Mouse (Mus musculus) 416B (cell line): ENCODE measurements around the gene Jade2.

ENCODE experiments used
- DNase-seq: peaks from one replicate; pipeline ENCODE4 v3.0.0; 2011; ENCODE audit warnings: low read depth

Jade2 gene

DNA sequence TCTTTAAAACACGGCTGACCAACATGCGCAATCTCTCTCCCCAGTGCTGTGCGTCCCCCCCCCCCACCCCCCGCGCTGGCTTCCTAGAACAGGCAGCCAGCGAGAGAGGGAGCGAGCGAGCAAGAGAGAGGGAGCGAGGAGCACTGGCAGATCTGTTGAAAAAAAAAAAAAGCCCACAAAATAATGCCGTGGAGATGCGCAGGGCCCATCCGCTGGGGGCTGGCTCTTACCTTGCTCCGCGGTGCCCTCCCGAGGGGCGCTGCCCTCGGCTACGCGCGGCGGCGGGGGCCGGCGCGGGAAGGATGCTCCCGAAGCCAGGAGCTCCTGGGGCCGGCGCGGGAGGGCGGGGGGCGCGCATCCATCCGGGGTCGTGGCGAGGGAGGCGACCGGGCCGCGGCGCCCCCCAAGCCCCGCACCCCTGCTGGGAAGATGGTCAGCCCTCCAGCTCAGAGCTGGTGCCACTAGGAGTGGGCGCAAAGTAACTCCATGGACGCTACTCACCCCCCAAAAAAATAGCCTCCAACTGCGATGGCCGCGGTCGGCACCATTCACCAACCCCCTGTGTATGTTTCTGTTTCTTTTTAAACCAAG, at the start of gene Jade2:
TSS of gene Jade2 (minus strand) at position 573 of the 591 bp plus-strand sequence.
- DNase-seq, result peak; percentile 79

DNA sequence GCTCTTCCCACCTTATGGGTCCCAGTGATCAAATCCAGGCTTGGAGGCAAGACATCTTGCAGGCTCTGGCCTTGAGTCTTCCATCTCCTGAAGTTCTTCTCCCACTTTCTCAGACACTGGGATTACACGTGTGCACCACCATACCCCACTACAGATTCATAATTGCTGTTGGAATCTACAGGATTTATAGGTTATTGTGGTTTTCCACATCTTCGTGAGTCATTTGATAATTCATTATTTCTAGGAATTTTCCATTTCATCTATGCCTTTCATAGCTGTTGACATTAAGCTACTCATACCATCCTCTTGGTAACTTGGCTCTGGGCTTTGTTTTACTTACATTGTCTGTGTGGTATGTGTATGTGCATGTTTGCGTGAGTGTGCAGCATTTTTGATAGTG, 46.8 kb upstream of the Jade2 start:
- DNase-seq, result no peak

DNA sequence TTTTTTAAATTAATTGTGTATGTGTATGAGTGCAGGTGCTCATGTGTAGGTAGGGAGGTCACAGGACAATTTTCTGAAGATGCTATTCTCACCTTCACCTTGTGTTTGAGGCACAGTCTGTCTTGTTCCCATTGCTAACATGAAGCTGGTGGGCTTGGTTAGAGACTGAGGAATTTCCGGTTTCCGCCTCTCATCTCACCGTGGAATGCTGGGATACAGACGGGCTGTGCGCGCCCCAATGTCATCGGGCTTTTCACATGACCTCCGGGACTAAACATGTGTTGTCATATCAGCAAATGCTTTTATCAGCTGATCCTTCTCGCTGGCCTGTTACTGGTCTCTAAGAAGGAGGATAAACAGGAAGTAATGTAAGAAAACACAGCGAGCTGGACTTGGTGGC, 42.2 kb upstream of the Jade2 start:
- DNase-seq, result no peak

DNA sequence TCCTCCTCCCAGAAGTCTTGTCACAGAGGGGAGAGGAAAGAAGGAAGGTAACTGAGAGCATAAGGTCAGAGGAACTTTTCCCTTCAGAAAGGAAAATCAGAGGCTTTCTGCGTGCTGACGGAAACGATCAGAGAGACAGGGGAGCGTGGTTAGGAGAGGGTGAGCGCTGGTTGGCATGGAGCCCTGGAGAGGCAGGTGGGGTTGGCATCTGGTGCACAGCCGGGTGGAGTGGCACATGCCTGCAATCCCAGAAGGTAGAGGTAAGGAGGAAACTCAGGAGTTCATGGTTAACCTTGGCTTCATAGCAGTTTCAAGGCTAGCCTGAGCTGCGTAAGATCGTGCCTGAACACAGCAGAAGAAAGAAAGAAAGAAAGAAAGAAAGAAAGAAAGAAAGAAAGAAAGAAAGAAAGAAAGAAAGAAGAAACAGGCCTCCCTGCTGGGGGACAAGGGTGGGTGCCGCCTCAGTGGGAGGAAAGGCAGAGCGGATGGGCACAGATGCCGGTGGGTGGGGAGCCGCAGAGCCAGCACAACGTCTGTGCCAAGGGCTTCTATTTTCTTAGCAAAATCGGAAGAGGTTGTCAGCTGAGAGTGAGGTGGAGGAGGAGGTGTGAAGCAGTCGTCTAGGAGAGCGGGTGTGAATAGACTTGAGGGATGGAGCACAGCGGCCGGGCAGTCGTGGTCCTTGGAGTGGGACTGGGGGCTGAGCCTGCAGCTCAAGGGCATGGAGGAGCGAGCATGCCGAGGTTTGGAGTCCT, 41.0 kb upstream of the Jade2 start:
- DNase-seq, result no peak

DNA sequence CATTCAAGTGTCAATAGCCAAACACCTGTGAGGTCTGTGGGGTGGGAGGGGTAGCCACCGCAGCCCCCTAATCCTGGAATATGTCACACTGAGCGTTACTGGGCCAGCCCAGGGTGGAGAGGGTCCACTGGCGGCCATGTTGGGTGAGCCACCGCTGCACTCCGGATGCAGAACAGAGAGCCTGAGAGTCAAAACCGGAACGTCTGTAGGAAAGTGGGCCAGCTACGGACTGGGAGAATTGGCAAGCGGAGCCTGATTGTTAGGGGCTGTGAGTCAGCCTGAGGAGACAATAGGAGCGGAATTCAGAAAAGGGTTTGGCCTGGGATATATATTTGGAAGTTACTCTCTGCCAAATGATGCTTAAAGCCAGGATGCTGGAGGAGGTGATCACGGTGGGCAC, 39.9 kb upstream of the Jade2 start:
- no peak for DNase-seq

DNA sequence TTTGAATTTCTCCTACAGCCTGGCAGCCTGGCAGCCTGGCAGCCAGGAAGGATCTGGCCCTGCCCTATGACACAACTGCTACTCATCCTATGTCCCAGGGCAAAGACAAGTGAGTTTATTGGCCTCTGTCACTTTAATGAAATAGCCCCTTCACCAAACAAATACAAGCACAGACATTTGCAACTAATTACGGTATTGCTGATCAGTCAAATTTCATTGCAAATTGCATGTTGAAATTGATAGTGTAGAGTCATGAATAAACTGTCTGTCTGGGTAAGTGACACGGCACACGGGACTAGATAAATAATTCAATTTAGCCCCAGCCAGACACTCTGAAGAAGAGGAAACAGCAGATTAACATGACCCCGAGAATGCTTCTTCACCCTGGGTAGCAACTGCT, 38.6 kb upstream of the Jade2 start:
- no peak for DNase-seq

DNA sequence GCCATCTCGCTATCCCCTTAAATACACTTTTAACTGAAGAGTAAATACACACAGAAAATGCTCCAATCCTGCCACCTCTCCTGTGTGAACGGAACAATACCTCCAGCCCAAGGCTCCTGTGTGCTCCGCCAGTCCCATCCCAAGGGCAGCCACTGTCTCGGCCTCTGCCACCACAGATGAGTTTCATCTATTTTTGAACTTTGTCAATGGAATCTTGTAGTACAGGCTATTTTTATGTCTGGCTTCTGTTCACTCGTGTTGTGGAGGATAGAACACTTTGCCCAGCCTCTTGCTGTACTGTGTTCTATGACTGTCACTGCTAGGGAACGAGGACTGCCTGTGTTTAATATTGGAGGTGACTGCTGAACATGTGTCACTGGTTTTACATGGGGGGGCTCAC, 28.2 kb upstream of the Jade2 start:
- DNase-seq, result no peak

DNA sequence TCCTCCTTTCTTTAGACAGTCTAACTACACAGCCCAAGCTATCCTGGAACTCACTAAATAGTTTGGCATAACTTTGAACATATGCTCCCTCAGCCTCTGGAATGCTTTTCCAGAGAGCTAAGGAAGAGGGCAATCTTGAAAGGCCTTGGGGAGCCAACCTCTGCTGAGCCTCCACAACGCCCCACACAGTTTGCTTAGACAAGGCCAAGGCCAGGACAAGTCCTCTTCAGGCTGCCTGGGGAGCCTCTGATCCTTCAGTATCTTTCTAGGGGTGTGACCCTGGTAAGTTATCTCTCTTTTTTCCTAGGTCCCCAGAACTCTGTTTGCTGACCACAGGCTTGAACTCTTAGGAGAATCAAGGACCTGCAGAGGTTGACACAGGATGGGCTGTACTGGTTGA, 26.6 kb upstream of the Jade2 start:
- no peak for DNase-seq

DNA sequence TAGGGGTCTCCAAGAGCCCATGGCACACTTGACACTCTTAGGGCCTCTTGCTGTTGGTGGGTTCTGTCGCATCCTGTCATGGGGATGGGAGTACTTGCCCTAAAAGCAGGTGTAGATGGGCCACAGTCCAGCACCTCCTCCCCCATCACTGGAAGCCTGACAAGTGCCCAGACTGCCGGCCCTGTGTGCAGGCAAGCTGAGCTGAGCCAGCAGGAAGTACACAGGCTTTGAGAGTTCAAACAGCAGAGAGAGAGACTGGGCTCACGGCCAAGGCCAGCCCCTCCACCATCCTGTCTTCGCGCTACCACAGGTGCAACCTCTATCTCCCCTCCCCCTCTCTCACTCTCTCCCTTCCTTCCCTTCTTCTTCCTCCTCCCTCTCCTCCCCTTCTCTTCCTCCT, 26.2 kb upstream of the Jade2 start:
- DNase-seq, result peak; percentile 85

DNA sequence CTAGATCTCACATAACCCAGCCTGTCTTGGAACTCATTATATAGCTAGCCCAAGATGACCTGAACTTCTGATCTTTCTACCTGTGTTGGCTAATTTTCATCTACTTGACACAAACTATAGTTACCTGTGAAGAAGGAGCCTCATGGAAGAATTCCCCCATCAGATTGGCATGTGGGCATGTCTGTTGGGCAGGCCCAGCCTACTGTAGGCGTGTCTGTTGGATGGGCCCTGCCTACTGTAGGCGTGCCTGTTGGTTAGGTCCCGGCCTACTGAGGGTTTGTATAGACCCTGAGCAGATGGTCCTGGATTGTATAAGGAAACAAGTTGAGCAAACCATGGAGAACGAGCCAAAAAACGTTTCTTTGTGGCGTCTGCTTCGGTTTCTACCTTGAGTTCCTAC, 24.3 kb upstream of the Jade2 start:
- peak; percentile 95 for DNase-seq

DNA sequence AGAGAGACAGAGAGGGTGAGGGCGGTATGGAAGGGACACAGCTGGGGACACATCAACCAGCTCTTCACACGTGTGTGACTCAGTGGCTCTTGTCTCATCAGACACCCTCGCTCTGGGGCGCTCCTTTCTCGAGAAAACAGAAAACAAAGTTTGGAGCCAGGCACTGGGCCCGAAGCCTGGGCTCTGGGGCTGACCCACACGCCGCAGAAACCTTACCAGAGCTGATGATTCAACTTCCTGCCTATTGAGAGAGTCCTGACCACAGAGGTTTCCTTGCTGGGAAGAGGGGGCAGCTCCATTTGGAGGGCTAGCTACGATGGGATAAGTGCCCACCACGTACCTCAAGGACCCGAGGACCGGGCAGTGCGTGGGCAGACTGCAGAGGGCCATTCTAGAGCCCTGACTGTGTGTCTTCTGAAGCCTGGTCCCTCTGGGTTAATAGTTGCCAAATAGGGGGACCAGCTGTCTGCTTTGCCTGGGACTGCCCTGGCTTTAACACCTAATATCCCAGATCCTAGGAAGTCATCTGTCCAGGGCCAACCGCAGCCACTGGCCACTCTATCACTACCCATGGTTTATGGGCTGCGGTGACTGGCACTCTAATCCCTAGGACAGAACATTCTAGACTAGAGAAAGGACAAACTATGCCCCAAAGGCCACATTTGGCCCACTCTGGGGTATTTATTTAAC, 23.7 kb upstream of the Jade2 start:
- peak; percentile 95 for DNase-seq

DNA sequence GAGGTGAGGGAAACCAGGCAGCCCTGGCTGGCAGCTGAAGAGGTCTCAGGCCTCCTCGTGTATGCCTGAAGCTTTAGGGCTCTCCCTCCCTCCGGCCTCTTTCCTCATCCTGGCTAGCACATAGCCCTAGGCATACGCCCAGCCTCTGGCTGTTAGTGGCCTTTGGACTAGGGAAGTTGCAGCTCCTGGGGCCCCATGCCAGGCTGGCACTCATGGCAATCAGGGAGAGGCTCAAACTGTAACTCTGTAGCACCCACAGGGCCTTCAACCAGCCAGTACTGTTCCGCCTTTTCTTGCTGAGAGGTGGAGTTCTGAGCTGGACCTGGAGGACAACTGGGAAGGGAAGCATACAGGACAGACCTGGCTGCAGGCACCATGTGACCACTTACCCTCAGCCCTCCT, 19.5 kb upstream of the Jade2 start:
- DNase-seq, result no peak

DNA sequence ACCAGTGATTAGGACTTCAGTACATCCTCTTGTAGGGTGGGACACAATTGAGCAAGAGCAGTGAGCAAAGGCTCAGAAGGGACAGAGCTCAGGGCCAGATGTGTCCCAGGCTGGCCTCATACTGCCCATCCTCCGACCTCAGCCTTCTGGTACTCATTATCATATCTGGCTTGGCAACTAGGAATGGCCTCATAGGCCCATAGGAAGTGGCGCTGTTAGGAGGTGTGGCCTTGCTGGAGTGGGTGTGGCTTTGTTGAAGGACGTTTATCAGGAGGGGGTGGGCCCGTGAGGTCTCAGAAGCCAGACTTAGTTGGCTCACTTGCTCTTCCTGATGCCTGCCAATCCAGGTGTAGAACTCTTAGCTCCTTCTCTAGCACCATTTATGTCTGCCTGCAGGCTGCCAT, 18.3 kb upstream of the Jade2 start:
- peak; percentile 90 for DNase-seq

DNA sequence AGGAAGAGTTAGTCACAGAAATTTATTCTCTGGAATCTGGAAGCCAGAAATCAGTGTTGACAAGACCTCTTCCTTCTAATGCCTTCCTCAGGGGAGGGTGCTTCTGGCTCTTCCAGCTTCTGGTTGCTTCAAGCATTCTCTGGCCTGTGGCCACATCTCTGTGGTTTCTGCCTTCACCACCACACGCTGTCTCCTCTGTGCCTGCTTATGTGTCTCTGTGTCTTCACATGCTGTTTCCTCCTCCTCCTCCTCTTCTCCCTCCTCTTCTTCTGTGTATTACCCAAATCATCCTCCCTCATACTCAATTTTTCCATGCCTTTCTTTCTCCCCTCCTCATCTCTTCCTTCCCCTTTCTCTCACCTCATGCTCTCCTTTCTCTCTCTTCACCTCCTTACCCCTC, 17.6 kb upstream of the Jade2 start:
- peak; percentile 96 for DNase-seq

DNA sequence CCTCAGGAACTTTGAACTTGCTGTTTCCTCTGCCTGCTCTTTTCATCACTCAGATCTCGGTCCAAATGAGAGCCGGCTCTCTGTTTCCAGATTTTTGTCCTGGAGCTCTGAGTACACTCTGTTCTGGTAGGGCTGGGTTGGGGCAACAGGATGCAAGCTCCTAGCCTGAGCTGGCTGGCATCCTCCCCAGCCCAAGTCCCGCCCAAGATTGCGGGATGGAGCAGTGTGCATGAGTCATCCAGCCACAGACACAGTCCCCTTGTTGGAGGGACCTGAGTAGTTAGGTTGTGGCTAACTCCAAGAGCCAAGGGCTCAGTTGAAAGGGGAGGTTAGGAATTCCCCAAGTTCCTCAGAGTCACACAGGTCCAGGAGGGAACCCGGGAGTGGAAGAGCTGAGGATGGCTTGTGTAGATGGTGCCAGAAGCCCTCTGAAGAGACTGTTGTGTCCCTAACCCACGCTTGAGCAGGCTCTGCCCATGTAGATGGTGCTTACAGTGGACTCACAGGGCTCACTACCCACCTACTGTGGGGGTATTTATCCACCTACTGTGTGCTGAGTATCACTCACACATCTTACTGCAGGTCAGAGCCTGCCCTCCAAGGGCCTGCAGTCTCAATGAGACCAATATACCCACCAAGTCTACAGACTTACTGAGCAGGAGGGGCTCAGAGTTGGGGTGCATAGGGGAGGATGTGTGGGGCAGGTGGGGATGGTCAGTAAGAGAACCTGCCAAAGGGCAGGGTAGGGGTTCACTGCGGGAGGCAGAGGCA, 17.0 kb upstream of the Jade2 start:
- peak; percentile 93 for DNase-seq

DNA sequence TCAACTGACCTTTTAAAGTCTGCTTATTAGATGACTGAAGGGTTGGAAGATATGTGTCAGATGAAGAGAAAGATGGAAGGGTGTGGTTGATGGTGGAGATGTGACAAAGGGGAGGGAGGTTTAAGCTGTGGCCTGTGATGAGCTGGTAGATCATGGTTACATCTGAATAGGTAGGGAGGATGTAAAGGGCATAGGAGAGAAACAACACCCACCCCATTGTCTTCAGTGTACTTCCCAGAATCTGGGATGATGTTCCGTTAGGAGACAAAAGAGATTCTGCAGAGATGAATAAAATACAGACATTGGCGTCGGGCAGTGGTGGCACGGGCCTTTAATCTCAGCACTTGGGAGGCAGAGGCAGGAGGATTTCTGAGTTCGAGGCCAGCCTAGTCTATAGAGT, 15.7 kb upstream of the Jade2 start:
- no peak for DNase-seq

DNA sequence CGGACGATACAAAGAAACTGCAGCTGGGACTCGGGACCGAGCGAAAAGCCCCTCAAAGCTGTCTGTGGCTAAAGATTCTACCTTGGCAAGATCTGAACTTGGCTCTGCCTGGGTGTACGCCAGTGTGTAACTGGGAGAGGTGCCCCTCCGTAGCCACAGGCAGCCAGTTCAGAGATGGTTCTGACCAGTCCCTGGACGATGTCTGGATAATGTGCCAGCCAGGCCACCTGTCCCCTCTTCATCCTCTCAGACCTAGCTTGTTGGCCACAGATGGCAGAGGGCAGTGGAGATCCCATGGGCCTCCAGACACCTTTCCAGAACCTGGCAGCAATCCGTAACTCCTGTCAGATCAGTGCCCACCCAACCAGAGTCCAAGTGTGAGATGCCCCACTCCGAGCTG, 9.8 kb upstream of the Jade2 start:
- no peak for DNase-seq

DNA sequence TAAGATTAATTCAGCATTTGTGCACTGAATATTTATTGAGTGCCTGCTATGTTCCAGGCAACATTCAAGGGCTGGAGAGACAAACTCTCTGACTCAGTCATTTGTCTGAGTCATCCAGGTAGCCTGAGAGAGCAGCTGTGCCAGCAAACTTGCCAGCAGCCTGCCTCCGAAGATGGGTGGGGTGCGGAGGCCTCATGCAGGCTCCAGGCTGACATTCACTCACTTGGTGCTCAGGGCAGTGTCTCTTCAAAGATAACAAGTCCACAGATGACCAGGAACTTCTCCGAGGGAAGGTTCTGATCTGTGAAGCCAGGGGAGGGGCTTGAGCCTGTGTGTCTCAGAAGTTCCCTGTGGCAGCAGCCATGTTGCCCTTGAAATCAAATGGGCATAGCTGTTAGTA, 8.6 kb upstream of the Jade2 start:
- DNase-seq, result peak; percentile 54

DNA sequence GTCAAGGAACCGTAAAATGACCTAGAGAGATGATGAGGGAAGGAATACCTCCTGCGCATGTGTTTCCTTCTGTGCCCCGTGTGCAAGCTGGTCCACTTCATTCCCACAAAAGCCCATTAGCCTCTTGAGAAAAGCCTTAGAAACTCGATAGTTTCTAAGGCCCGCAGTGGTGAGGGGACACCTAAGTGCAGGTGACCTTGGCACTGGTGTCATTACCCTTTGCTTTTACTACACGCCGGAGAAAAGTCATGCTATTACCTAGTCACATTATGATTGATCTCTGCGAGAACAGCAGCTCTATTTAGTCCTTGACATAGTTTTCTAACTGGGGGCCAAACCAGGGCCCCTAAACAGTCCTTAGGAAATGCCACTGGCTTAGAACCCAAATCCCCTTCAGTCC, 3.2 kb upstream of the Jade2 start:
- no peak for DNase-seq

DNA sequence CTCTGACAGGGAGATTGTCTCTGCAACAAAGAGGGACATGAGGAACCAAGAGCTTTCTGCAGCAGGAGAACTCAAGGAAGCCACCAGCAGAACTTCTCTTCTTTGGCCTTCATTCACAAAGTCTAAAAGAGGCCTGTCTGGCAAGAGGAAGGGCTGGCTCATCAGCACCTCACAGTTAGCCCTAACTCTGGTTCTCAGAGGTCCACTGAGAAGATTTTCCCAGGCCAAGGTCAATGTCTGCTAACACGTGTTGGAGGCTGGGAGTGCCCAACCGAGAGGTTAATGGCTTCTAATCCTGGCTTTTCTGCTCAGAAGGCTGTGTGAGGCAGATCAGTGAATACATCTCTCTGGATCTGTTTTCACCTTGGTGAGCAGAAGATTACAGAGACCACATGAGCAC, 2.1 kb upstream of the Jade2 start:
- DNase-seq, result peak; percentile 30

DNA sequence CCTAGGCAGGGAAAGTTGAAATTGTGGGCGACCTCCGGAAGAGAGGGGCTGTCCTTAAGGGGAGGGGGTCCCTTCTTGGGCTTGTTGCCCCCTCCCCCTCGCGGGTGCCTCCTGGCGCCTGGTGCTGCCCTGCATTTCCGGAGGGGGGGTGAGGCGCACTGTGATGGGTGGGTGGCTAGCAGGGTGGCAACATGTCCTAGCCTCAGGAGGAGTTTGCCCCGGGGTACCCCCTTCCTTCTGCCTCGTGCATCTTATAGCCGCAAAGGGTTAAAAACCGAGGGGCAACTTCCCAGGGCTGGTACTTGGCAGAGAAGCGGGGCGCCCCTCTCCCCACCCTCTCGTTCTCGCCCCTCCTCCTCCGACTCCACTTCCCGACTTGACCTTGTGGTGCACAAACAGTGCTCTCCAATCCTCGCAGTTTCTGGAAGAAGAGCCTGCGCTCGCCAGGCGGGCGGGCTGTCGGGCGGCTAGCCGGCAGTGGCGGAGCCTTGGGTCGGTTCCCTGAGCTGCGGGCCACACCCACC, 1.1 kb upstream of the Jade2 start:
- DNase-seq, result peak; percentile 94

DNA sequence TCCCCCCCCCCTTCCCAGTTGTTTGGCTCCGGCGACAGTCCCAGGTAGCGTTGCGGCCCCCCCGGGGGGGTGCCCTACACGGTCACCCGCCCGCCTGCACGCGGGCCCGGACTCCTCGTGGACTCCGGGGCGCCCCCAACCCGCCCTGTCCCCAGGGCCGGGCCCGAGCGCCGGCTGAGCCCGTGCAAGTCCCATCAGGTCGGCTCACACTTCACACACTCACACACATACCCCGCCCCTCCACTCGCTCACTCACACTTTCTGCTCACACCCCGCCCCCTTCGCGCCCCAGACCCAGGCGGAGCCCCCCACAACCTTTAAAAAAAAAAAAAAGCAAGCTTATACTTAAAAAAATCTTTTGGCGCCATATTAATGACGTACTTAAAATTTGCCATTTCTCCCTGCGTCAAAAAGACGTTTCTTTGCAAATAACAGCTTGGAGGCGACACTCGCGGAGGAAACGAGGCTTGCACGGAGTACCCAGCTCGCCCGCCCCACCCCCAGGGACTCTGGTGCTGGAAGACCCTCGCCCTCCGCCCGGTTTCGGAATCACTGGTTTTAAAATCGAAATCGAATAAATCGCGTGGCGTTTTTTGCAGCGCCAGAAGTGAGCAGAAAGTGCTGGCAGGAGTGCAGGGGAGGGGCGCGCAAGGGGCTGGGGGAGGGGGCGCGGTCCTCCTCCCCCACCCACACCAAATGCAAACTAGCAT, 520 bp upstream of the Jade2 start:
- DNase-seq, result peak; percentile 92
